Mouse (Mus musculus) CD4-positive, CD25-positive, alpha-beta regulatory T cell, adult 2 months (primary cell): Measurements from ENCODE around the gene Sema3c.
"Not testable (repeated sequence)": the region's sequence is repeated elsewhere in the genome, so short reads cannot be mapped to it uniquely, and the experiment has no call there.

Experiments
- DNase-seq: peaks from one replicate; pipeline ENCODE4 v3.0.0-alpha.2; 2012; ENCODE audit warnings: low read depth, low spot score

The Sema3c gene

DNA sequence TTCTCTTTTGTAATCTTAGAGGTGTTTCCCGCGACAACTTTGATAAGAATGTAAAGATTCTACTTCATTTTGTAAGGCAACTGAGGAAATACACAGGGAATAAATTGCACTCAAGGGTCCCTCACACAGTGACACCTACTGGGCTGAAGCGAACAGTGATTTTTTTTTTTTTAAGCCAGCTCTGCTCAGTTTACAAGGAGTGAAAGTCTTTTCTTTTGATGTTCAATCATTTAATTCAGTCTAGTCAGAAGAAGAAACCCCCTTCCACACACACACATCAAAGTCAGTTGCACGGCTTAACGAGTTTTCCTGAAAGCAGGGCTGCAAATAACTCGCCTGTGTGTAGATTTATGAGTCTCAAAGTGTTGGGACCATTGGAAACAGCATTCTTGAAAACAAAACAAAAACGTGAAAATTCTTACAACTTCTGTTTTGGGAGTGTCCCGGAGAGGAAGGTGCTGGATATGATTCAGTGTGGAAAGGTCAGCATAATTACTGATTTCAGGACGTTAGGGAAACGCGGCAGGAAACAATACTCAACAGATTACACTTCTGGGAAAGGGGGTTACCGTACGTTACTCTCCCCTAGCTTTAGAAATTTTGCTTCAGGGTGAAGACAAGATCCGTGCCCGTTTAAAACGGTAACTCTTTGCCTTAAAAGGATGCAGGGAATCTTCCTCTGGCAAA is at the start of gene Sema3c:
Sema3c (plus strand) TSS at position 588 of the 687 bp plus-strand sequence.
- DNase-seq, result no peak

- DNase-seq, result not testable (repeated sequence)
These were observed 42.9 kb upstream of the Sema3c start for GRCm38 (mm10) chr5:17531165-17531564.

GRCm38 (mm10) chr5:17543141-17543540 is 30.9 kb upstream of the Sema3c start:
- DNase-seq, result no peak

GRCm38 (mm10) chr5:17544904-17545449 is 29.1 kb upstream of the Sema3c start:
- no peak for DNase-seq

DNA sequence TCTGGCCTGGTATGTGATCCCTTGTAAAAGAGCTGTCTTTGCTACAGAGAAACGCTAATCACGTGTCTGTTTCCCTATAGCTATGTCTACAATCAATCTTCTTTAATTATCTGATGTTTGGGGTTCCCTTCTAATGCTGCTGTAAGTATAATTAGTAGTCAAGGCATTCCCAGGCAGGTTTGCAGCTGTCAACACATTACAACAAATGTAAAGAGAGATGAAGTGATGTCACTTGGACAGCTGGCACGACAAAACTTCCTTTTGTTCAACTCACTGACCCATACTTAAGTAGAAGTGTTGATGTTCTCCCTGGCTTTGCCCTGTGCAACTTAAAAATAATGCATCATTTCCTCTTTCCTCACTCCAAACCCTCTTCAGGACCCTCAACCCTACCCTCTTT is 22.4 kb upstream of the Sema3c start:
- no peak for DNase-seq

DNA sequence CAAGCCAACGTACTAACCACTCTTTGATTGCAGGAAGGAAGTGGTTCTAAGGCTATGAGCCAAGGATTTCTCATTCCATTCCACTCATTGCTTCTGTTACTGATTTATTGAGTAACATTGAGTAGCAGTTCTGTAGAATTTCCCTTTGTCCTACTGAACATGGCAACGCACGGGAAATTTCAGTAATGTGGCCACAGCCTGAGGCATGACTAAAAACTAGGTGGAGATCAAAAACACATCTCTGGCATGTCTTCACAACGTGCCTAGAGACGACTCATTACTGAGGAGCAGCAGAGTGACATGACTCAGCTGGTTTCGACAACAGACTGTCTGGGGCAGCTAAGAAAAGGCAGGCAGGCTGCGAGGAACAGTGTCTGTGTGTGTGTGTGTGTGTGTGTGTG is 18.0 kb upstream of the Sema3c start:
- DNase-seq, result no peak

DNA sequence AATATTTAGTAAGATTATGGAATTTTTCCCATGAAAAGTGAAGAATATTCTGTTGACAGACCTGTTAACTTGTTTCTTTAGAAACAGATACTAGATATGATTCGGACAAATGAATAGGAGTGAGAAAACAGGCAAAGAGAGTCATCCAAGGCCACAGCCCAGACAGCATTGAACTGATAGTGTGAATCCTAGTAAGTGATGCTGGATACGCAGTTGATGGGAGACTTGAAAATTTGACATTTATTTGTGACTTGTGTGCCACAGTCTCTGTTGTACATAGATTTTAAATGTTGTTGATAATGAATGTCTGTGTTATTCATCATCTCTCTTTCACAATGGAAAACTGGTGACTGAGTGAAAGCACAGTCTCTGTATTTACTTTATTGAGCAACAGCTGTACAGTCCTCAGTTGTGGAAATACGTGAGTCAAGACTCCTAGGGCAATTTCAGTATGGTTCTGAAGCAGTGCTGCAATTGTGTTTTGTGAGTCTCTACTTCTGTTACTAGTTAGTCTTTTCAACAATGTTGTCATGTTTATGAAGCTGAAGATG is 17.3 kb upstream of the Sema3c start:
- DNase-seq, result no peak

DNA sequence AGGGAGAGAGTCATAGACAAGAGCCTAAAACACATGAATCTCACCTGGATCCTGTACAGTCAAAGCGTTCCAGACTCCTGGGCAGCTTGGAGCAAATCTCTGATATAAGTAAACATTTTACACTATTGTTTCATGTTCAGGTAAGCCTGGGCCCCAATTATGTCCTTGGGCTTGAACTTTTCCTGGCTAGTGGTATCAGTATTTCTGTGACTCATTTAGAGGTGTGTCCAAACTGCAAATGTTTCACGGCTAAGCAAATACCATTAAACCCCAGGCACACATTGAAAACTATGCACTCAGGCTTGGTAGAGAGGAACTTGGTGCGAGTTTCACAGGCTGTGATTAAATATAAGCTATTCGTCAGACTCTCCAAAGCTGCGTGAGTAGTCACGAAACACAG is 2.5 kb upstream of the Sema3c start:
- no peak for DNase-seq

- no peak for DNase-seq
These were observed 517 bp downstream of the Sema3c start for GRCm38 (mm10) chr5:17574413-17575182.

DNA sequence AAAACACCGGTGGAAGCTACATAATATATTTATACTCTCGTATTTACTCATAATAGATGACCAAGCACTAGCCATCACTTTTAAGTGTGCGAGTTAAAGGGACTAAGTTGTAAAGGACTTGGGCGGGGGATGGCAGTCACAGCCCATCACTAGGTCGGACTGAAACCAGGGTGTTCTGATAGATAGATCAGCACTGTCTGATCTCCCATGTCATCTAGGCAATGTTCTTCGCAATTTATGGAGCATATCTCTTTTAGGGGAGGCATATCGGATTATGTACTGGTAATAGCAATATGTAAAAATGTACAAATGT is 1.1 kb downstream of the Sema3c start:
- DNase-seq, result no peak

DNA sequence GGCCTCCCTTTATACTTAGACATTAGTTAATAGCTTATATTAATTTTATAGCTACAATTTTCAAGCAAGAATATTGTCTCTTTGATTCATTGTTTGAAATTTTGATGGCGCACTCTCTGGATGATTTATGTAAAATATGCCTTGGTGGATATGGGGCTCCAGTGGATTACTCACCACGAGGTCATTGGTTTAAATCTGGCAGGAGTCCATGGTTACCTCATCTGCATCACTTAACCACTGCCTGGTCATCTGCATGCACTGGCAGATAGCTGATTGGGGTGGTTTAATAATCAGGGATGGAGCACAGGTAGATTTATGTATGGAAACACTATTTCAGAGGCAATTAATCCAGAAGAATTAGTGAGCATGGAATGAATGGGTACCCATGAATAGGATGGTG is 2.0 kb downstream of the Sema3c start:
- no peak for DNase-seq

GRCm38 (mm10) chr5:17582047-17582515 is 8.0 kb downstream of the Sema3c start:
- DNase-seq, result no peak

DNA sequence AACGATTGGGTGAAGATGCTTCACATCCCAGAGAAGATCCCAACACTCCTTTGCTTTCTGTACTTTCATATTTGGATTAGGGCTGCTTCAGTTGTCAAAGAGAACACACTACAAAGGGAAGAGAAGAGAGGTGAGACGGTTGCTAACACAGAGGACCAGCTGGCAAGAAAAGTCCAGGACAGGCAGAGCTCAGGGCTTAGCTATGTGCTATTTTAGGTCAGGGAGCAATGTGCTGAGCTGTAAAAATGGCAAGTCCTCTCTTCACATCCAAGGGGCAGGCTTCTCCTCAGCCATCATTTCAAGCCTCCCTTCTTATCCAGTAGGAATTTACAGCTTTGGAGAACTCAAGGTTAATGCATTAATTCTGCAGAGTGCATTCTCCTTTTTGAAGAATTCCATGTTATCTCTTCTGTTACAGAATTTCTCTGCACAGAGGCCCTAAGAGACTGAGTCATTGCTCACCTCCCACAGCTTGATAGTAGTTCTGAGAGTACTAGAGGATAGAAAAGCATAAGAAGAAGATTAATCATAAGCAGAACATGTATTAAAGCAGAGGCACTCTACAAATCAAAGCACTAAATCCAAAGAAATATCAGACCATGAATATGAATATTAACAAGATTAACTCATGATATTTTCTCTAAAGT is 10.3 kb downstream of the Sema3c start:
- no peak for DNase-seq

DNA sequence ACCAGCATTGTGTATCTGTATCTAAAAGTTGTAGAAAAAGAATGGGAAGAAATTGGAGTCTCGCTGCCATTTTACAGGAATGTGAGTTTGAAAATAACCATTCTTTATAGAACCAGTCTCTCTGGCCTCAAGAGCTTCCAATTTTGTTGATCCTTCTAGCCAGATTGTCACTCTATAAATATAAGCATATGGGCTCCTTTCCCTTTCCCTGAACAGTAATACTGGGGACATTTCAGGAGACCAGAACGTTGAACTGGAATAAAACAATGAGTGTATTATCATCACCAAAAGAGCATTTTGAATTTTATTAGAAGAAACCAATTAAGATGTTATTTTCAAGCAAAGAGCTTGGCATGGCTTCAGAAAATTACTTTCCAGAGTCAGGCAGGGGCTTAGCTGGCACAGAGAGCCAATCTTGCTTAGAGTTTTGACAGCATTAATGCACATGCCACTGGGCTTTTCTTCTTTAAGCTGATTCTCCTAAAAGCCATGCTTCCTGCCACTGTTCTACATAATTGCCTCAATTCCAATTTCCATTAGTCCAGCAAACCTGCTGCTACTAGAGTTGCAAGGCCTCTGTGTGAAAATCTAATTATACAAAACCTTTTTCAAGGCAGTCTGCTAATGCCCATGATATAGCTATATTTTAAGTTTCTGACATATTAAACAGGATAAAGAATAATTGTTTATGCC is 12.6 kb downstream of the Sema3c start:
- no peak for DNase-seq

DNA sequence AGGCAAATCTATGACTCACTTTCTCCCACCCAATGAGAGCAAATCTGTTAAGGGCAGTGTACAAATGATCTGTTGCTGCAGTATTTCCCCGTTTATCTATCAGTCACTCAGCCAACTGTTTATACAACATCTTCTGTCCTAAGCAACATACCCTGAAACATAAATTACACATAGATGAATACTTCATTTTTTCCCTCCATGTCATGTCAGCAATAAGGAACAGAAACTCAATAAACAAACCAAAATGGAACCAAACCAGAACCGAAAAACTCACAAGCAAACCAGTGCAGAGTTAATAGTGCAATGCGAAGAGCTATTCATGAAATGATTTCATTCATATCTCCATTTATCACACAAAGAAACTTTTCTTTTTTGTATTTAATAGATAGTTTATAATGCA is 17.8 kb downstream of the Sema3c start:
- no peak for DNase-seq

DNA sequence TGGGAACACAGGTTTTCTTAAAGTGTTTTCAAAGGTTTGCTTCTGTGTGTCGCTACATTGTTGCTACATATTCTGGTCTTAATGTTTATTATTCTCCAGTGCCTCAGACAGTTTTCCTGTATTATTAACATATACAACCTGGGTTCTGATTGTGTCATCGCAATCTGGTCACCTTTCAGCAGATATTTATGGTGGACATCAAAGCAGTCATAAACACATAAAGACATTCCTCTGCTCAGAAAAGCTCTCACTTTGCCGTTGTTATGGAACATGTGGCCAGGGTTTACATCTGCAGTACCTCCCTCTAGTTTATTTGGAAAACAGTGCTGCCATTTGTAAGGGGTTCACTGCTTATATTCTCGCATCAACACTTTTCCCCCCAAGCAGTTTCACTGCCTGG is 27.6 kb downstream of the Sema3c start:
- DNase-seq, result no peak

GRCm38 (mm10) chr5:17620619-17621018 is 46.5 kb downstream of the Sema3c start:
- no peak for DNase-seq

DNA sequence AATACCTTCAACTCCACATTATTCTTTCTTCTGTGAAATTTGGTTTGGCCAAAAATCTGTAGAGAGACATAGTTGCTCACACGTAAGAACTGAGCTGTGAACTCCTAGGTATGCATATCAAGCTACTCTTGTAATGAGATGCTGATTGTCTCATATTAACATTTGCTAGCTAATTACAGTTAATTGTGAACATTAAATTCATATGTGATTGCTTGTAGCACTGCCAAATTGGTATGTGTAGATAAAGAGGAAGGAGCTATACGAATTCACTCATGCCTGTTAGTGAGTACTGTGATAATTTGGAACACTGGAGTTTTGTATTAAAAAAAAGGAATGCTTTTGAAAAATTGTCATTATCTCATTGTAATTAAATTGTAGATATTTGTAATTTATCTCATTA is 48.5 kb downstream of the Sema3c start:
- DNase-seq, result no peak

DNA sequence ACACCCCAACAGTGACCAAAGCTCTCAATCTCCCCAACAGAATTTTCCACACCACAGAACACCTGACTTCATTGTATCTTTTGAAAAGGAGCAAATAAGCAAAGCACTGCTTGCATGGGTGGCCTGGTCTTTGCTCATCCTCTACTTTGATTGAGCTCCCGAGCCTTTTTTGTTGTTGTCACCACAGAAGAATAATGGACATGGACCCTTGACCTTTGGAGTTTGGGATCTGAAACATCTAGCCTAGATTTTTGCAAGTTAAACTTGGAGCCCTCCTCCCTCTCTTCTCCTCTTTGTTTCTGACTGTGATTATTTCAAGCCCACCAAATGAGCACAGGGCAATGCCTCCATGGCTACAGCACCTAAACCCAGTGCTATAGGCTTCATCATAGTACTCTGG is 54.5 kb downstream of the Sema3c start:
- no peak for DNase-seq

DNA sequence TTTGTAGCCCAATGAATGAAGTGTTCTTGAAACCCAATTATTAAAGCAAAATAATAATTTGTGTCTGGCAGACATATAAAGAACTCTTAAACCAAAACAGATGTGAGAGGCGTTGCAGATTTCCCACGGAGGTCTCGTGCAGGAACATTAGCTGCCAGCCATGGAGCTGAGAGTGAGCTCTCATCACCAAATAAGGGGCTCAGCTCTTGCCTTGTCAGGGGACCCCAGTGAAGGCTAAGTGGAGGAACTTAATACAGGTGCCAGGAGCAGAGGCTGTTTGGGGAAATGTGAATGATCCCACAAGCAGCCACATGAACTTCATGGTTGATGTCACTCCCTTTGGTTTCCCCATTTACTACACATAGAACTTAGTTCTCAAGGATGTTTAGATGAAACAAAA is 55.5 kb downstream of the Sema3c start:
- no peak for DNase-seq

DNA sequence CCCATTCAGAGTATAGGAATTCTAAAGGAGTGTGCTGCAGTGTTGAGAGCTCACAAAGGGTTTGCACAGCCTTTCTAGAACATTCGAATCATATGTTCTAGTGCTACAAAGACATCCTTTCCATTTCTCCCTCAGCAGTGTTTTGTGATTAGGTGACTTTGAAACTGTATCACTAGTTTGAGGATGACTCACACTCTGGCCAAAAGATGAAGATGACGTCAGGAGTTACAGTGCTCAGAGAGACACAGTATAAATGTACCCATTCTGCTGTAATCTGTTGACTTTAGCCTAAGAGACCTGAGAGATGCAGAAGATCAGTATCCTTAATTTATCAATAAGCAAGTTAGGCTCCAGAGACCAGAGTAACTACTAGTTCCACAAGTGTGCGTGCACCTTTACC is 65.4 kb downstream of the Sema3c start:
- no peak for DNase-seq
